Mouse (Mus musculus) olfactory bulb, adult 2 months (tissue): ENCODE data around the gene Rabgap1. TPM values are rescaled to one million over a fixed set of nuclear protein-coding genes. Genes with fewer than 3 reads are reported as not detected.
A peak's percentile ranks its signal among the peaks of the same experiment; 100 is the strongest.
"Not testable (repeated sequence)": the region's sequence is repeated elsewhere in the genome, so short reads cannot be mapped to it uniquely, and the experiment has no call there.

Experiments
- H3K27ac ChIP-seq: fragments of 200-500 bp; 2 replicates; pipeline ENCODE4 v1.5.1; 2012; ENCODE audit warnings: low read depth, low read length; ENCODE audit not compliant: insufficient read depth
- H3K4me1 ChIP-seq: fragments of 200-500 bp; 2 replicates; pipeline ENCODE4 v1.6.1; 2012; ENCODE audit warnings: low read length; ENCODE audit not compliant: control insufficient read depth, insufficient read depth
- H3K4me3 ChIP-seq: fragments of 200-500 bp; 2 replicates; pipeline ENCODE4 v1.5.1; 2012; ENCODE audit warnings: mild to moderate bottlenecking, low read depth, low read length, moderate library complexity; ENCODE audit not compliant: insufficient read depth
- CTCF ChIP-seq: fragments of 200-500 bp; IDR thresholded peaks from 2 replicates; pipeline ENCODE4 v1.5.1; 2012; ENCODE audit warnings: low read depth, mild to moderate bottlenecking, low read length, moderate library complexity; ENCODE audit not compliant: insufficient read depth
- POLR2A ChIP-seq: fragments of 200-500 bp; IDR thresholded peaks from 2 replicates; pipeline ENCODE4 v1.6.1; 2012; ENCODE audit warnings: mild to moderate bottlenecking, low read depth, low read length, moderate library complexity; ENCODE audit not compliant: insufficient read depth
- WGBS: fragments of 180-500 bp; shearing (Covaris S2); methylation state at CpG from one replicate; pipeline ENCODE4 v1.1.7; 2018; 5-methylcytosine and 5-hydroxymethylcytosine counted together
- polyA plus RNA-seq: library from polyadenylated mRNA; stranded (reverse); fragments of >200 nt; gene quantifications from 2 replicates; pipeline ENCODE4 v1.2.4, GENCODE M21; 2012; ENCODE audit warnings: low replicate concordance; ENCODE audit not compliant: missing spikeins, insufficient read depth, insufficient read length

The Rabgap1 gene
- polyA plus RNA-seq, 1 experiment, result not detected

GRCm38 (mm10) chr2:37488956-37489355 lies 45.9 kb downstream of the Rabgap1 start:
- TF ChIP-seq CTCF (no peak), POLR2A (no peak)
- Histone ChIP-seq H3K4me3 (no peak overlapping the region), H3K4me1 (no peaks in the 10 kb centered on the region), H3K27ac (no peak overlapping the region)
- WGBS, result 93% methylated on average over 2 of the region's 2 CpGs

- 90% methylated on average over 4 of the region's 4 CpGs for WGBS
- Histone ChIP-seq H3K4me1 (no peaks in the 10 kb centered on the region), H3K27ac (no peak overlapping the region), H3K4me3 (no peak overlapping the region)
- no peak for TF ChIP-seq CTCF
- TF ChIP-seq POLR2A, result no peak
Observed at GRCm38 (mm10) chr2:37497321-37497720, 54.2 kb downstream of the Rabgap1 start.

GRCm38 (mm10) chr2:37505856-37506255 lies 62.8 kb downstream of the Rabgap1 start:
- H3K4me3 ChIP-seq, H3K4me1 ChIP-seq, H3K27ac ChIP-seq: not testable (repeated sequence)
- WGBS, result 90% methylated on average over 2 of the region's 2 CpGs

- TF ChIP-seq POLR2A (no peak), CTCF (no peak)
- Histone ChIP-seq H3K4me1 (peaks cover 2% of the 10 kb centered on the region), H3K4me3 (no peak overlapping the region), H3K27ac (no peak overlapping the region)
- 91% methylated on average over 4 of the region's 4 CpGs for WGBS
Observed at GRCm38 (mm10) chr2:37511134-37511901, 68.2 kb downstream of the Rabgap1 start.

- peak within 1 kb of the TSS; percentile 40 for H3K4me3 ChIP-seq
- peaks cover 8% of the 10 kb centered on the region for H3K4me1 ChIP-seq
- TF ChIP-seq CTCF (no peak), POLR2A (no peak)
- peak within 1 kb of the TSS; percentile 71 for H3K27ac ChIP-seq
- 17% methylated on average over 11 of the region's 11 CpGs for WGBS
Observed at GRCm38 (mm10) chr2:37516030-37516710, 73.1 kb downstream of the Rabgap1 start, which contains the start of gene Gpr21. Gpr21 (plus strand) TSS chr2:37516332.

GRCm38 (mm10) chr2:37516922-37517462 lies 73.9 kb downstream of the Rabgap1 start:
- WGBS, result 13% methylated on average over 4 of the region's 4 CpGs
- peak overlapping the region; percentile 40 for H3K4me3 ChIP-seq
- H3K27ac ChIP-seq, result peak overlapping the region; percentile 71

GRCm38 (mm10) chr2:37518561-37519285 lies 75.6 kb downstream of the Rabgap1 start:
- Histone ChIP-seq H3K4me3 (no peak overlapping the region), H3K4me1 (peaks cover 9% of the 10 kb centered on the region), H3K27ac (peak overlapping the region; percentile 71; the same call in 1 of the 2 replicates)
- WGBS, result 48% methylated on average over 4 of the region's 4 CpGs
- no peak for TF ChIP-seq CTCF
- TF ChIP-seq POLR2A, result no peak

More at GRCm38 (mm10) chr2:37516922-37517462, 73.9 kb downstream of the Rabgap1 start:
- TF ChIP-seq POLR2A, result no peak
- TF ChIP-seq CTCF, result no peak
- peaks cover 8% of the 10 kb centered on the region for H3K4me1 ChIP-seq

GRCm38 (mm10) chr2:37519286-37519640 lies 76.2 kb downstream of the Rabgap1 start:
- 88% methylated on average over 1 of the region's 1 CpGs for WGBS
- Histone ChIP-seq H3K4me1 (peaks cover 9% of the 10 kb centered on the region), H3K4me3 (no peak overlapping the region), H3K27ac (no peak overlapping the region)
- no peak for TF ChIP-seq POLR2A
- no peak for TF ChIP-seq CTCF
